Mouse (Mus musculus): ENCODE data around the gene Gpr37l1. TPM values are rescaled to one million over a fixed set of nuclear protein-coding genes. Genes with fewer than 3 reads are reported as not detected.
A peak's percentile ranks its signal among the peaks of the same experiment; 100 is the strongest.
"Not testable (repeated sequence)": the region's sequence is repeated elsewhere in the genome, so short reads cannot be mapped to it uniquely, and the experiment has no call there.

Gpr37l1 gene
- polyA plus RNA-seq, 1 experiment from 2014 or later = 0.68 TPM

GRCm38 (mm10) chr1:135112661-135113060 is 54.8 kb downstream of the Gpr37l1 start:
- Histone ChIP-seq H3K9me3 (ENCODE audit: control insufficient read depth, low read length) (no peaks in the 10 kb centered on the region), H3K4me1 (replicated peaks; ENCODE audit: control insufficient read depth, insufficient read depth, low read length) (no peaks in the 10 kb centered on the region), H3K4me3 (replicated peaks; ENCODE audit: low read length) (no peak overlapping the region), H3K27me3 (ENCODE audit: control insufficient read depth, insufficient read depth, low read length) (no peaks in the 10 kb centered on the region), H3K27ac (no peak overlapping the region), H3K9ac (no peak overlapping the region), H3K4me2 (replicated peaks) (no peak overlapping the region), H3K36me3 (replicated peaks; ENCODE audit: control insufficient read depth, insufficient read depth) (no peaks in the 10 kb centered on the region)
- ATAC-seq (ENCODE audit: low FRiP score) (peak; percentile 25), DNase-seq (ENCODE audit: low spot score) (peak; percentile 65)
- whole genome bisulfite sequencing = 11% methylated on average over 8 of the region's 8 CpGs

- H3K27me3 ChIP-seq (ENCODE audit: control insufficient read depth, insufficient read depth, low read length); H3K4me1 ChIP-seq (replicated peaks; ENCODE audit: control insufficient read depth, insufficient read depth, low read length); H3K36me3 ChIP-seq (replicated peaks; ENCODE audit: control insufficient read depth, insufficient read depth); ATAC-seq (ENCODE audit: low FRiP score); H3K9me3 ChIP-seq (ENCODE audit: control insufficient read depth, low read length); H3K4me3 ChIP-seq (replicated peaks; ENCODE audit: low read length); H3K4me2 ChIP-seq (replicated peaks); DNase-seq (ENCODE audit: low spot score); H3K9ac ChIP-seq; H3K27ac ChIP-seq: not testable (repeated sequence)
- 70% methylated on average over 4 of the region's 5 CpGs for WGBS
These were observed 56.2 kb downstream of the Gpr37l1 start for GRCm38 (mm10) chr1:135111271-135111670.

Other genes starting within 250 kb of the Gpr37l1 start
- gene Ppp1r12b, start 211.7 kb downstream of the Gpr37l1 start, polyA plus RNA-seq (2014; fragmentation: Nextera tagmentation; extraction: Ambion mirVana) = 16.7 and 17.2 TPM in 2 replicates
- gene Ube2t, start 205.1 kb downstream of the Gpr37l1 start, polyA plus RNA-seq (2014; fragmentation: Nextera tagmentation; extraction: Ambion mirVana) = 11.6 and 11.8 TPM in 2 replicates
- gene Lgr6, start 62.4 kb downstream of the Gpr37l1 start, polyA plus RNA-seq (2014; fragmentation: Nextera tagmentation; extraction: Ambion mirVana) = 1.2 and 1.4 TPM in 2 replicates
- 0.11 and 0.22 TPM in 2 replicates for gene Ptpn7, start 35.0 kb downstream of the Gpr37l1 start, polyA plus RNA-seq (2014; fragmentation: Nextera tagmentation; extraction: Ambion mirVana)
- 354 and 383 TPM in 2 replicates for gene Arl8a, start 20.9 kb downstream of the Gpr37l1 start, polyA plus RNA-seq (2014; fragmentation: Nextera tagmentation; extraction: Ambion mirVana)
- gene Elf3, start 90.9 kb upstream of the Gpr37l1 start, polyA plus RNA-seq (2014; fragmentation: Nextera tagmentation; extraction: Ambion mirVana) = 0.09 and 0.14 TPM in 2 replicates
- 96.1 and 101 TPM in 2 replicates for gene Rnpep, start 116.4 kb upstream of the Gpr37l1 start, polyA plus RNA-seq (2014; fragmentation: Nextera tagmentation; extraction: Ambion mirVana)
- 172 and 176 TPM in 2 replicates for gene Timm17a, start 146.1 kb upstream of the Gpr37l1 start, polyA plus RNA-seq (2014; fragmentation: Nextera tagmentation; extraction: Ambion mirVana)
- gene Lmod1, start 157.1 kb upstream of the Gpr37l1 start, polyA plus RNA-seq (2014; fragmentation: Nextera tagmentation; extraction: Ambion mirVana) = 0.33 and 0.43 TPM in 2 replicates
- gene Shisa4, start 207.6 kb upstream of the Gpr37l1 start, polyA plus RNA-seq (2014; fragmentation: Nextera tagmentation; extraction: Ambion mirVana) = 65.6 and 79.8 TPM in 2 replicates